Mouse (Mus musculus) gastrocnemius, adult 2 months (tissue): ENCODE measurements at regions not wholly inside any gene's neighbourhood (a gene's known extent, or its start where the extent isn't known, plus 50 kb on each side); places are given as distances from the start of the nearest gene placed in this dataset.

Experiments
- DNase-seq: peaks from one replicate; pipeline ENCODE4 v3.0.0; 2022
- H3K27ac ChIP-seq: fragments of 200-600 bp; 2 replicates; pipeline ENCODE4 v1.8.1; 2022; ENCODE audit warnings: mild to moderate bottlenecking
- H3K4me3 ChIP-seq: fragments of 200-600 bp; 2 replicates; pipeline ENCODE4 v1.8.1; 2022; ENCODE audit warnings: mild to moderate bottlenecking, moderate library complexity
- CTCF ChIP-seq: fragments of 200-600 bp; IDR thresholded peaks from 2 replicates; pipeline ENCODE4 v1.8.1; 2022; ENCODE audit warnings: antibody characterized with exemption, mild to moderate bottlenecking, moderate library complexity
- intact Hi-C: fragments of 180-260 bp; cut with DNase I; formaldehyde crosslinking; loops from one replicate; pipeline ENCODE4 v1.15.1; 2025

- Histone ChIP-seq H3K4me3 (no peak overlapping the region), H3K27ac (no peak overlapping the region)
- TF ChIP-seq CTCF: no peak
- intact Hi-C loops: no loop called here
- no peak for DNase-seq
These were observed 168.7 kb downstream of the Zfp326 start for GRCm38 (mm10) chr5:106044878-106045585.

DNA sequence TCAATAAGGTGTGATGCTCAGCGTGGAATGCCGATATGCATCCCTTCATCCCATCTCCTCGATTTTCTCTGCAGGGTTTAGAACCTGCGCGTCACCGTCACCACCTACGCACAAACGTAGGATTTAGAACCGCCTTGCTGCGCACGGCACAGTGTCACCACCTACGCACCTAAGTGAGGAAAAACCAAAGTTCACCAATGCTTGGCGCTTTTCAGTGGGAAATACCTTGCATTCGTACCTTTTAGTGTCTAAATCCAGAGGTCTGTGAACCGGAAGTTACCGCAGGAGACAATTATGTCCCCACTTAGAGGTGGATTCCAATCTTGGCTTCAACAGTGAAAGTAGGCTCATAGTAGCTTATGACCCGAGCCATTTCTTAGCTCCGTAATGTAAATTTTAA lies 162.0 kb downstream of the Zfp326 start:
- no peak for DNase-seq
- TF ChIP-seq CTCF: no peak
- H3K27ac ChIP-seq: no peak overlapping the region
- H3K4me3 ChIP-seq: no peak overlapping the region
- intact Hi-C loops: no loop called here

- no peak for TF ChIP-seq CTCF
- no peak for DNase-seq
- intact Hi-C loops: no loop called here
These were observed 159.8 kb downstream of the Zfp326 start for GRCm38 (mm10) chr5:106036176-106036575.

DNA sequence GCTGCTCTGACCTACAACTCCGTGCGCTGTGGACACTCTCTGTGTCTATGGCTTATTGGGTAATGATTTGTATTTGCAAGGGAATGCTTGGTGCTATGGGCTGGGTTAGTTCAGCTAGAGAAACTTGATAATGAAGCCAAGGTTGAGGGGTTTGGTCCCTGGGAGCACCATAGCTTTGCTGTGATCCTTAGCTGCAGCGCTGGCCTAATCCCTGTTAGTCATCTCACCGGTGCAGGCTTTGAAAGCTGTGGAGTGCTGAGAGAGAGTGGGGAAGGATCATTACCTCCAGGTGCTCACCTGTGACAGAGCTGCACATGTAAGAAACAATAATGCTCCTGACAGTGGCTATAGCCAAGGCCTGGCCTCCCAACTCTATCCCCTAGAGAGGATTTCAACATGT lies 156.6 kb downstream of the Zfp326 start:
- TF ChIP-seq CTCF: no peak

More at GRCm38 (mm10) chr5:106036176-106036575, 159.8 kb downstream of the Zfp326 start:
- no peak overlapping the region for H3K27ac ChIP-seq
- no peak overlapping the region for H3K4me3 ChIP-seq

DNA sequence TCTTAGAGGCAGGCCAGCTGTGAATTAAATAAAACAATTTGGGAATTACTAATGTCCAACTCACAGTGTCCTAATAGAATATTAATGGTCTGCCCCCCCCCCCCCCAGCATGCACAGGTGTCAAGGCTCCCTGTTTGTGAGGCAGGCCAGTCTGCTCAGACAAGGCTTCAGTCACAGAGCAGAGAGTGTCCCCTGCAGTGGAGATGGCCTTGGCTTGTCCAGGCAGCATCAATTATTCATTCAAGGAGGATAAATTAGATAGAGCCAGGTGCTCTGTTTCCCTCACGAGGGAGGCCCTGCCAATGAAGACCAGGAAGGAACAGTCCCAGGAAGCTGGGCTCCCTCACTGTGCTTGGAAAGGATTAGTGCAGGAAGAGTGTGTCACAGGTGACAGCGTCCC lies 150.5 kb downstream of the Zfp326 start:
- H3K4me3 ChIP-seq: no peak overlapping the region
- H3K27ac ChIP-seq: no peak overlapping the region
- DNase-seq: no peak
- no peak for TF ChIP-seq CTCF
- intact Hi-C loops: no loop called here

More for the DNA sequence above, 156.6 kb downstream of the Zfp326 start:
- Histone ChIP-seq H3K27ac (no peak overlapping the region), H3K4me3 (no peak overlapping the region)
- DNase-seq: no peak
- intact Hi-C loops: no loop called here

GRCm38 (mm10) chr5:106004292-106004917 lies 128.0 kb downstream of the Zfp326 start:
- H3K27ac ChIP-seq: no peak overlapping the region
- no peak for DNase-seq
- TF ChIP-seq CTCF: no peak
- H3K4me3 ChIP-seq: no peak overlapping the region
- intact Hi-C loops: no loop called here

- intact Hi-C loops: no loop called here
- Histone ChIP-seq H3K27ac (no peak overlapping the region), H3K4me3 (no peak overlapping the region)
- TF ChIP-seq CTCF: no peak
- DNase-seq: no peak
These were observed 127.2 kb downstream of the Zfp326 start for GRCm38 (mm10) chr5:106003321-106004291.

GRCm38 (mm10) chr5:106002330-106002729 lies 126.0 kb downstream of the Zfp326 start:
- intact Hi-C loops: no loop called here
- TF ChIP-seq CTCF: peak; percentile 22; the same call in 1 of the 2 replicates
- no peak for DNase-seq
- Histone ChIP-seq H3K4me3 (no peak overlapping the region), H3K27ac (no peak overlapping the region)

- intact Hi-C loops: no loop called here
- no peak for TF ChIP-seq CTCF
- Histone ChIP-seq H3K27ac (no peak overlapping the region), H3K4me3 (no peak overlapping the region)
- DNase-seq: no peak
These were observed 117.9 kb downstream of the Zfp326 start for GRCm38 (mm10) chr5:105994218-105994617.

- no peak overlapping the region for H3K4me3 ChIP-seq
- H3K27ac ChIP-seq: no peak overlapping the region
- TF ChIP-seq CTCF: no peak
- intact Hi-C loops: no loop called here
- DNase-seq: no peak
These were observed 116.8 kb downstream of the Zfp326 start for GRCm38 (mm10) chr5:105993066-105993760.

GRCm38 (mm10) chr5:105990777-105991176 lies 114.4 kb downstream of the Zfp326 start:
- intact Hi-C loops: no loop called here
- no peak for TF ChIP-seq CTCF
- no peak for DNase-seq

DNA sequence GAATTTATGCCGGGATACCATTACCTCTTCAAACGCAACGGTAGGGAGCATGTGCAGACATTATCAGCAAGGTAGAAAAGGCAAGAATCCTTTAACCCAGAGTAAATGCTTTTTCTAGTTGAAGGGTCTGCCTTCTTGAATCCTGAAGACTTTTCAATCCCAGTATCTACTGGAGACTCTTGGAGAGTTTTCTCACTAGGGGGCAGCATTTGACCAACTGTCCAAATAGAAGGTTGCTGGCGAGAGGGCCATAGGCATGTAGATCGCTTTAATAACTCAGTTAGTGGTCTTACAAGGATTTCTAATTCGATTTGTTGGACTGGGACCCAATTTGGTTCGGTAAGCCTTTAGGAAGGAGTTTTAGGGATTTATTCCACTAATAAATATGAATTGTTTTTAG lies 110.0 kb downstream of the Zfp326 start:
- no peak for DNase-seq
- peak; percentile 52 for TF ChIP-seq CTCF
- Histone ChIP-seq H3K4me3 (no peak overlapping the region), H3K27ac (no peak overlapping the region)
- intact Hi-C loops: no loop called here

More at GRCm38 (mm10) chr5:105990777-105991176, 114.4 kb downstream of the Zfp326 start:
- no peak overlapping the region for H3K27ac ChIP-seq
- no peak overlapping the region for H3K4me3 ChIP-seq
